Mouse (Mus musculus): ENCODE data around the gene Dnase2b.

- TF ChIP-seq CTCF (IDR thresholded peaks at IDR 0.05; ENCODE audit: low read depth) (no peak), EP300 (IDR thresholded peaks at IDR 0.05; ENCODE audit: low read depth) (no peak)
Observed at GRCm38 (mm10) chr3:146570148-146570782, 45.1 kb downstream of the Dnase2b start, which contains the start of gene Uox.
